Mouse (Mus musculus) urinary bladder, postnatal 14 days (tissue): ENCODE results near the gene Actl11.

Experiments
- DNase-seq: peaks from one replicate; pipeline ENCODE4 v3.0.0; 2021; ENCODE audit warnings: low spot score

Actl11 gene

GRCm38 (mm10) chr9:107962916-107963315 lies 34.6 kb downstream of the Actl11 start:
- no peak for DNase-seq

- peak; percentile 87 for DNase-seq
These were observed 35.4 kb downstream of the Actl11 start for GRCm38 (mm10) chr9:107963700-107964099.

- DNase-seq = no peak
These were observed 36.4 kb downstream of the Actl11 start for GRCm38 (mm10) chr9:107964681-107965080.

GRCm38 (mm10) chr9:107966676-107967075 lies 38.4 kb downstream of the Actl11 start:
- DNase-seq = no peak

- DNase-seq = no peak
These were observed 39.2 kb downstream of the Actl11 start for GRCm38 (mm10) chr9:107967437-107967836.

GRCm38 (mm10) chr9:107968531-107968930 lies 40.3 kb downstream of the Actl11 start:
- DNase-seq = no peak

GRCm38 (mm10) chr9:107970311-107970710 lies 42.0 kb downstream of the Actl11 start:
- no peak for DNase-seq

- no peak for DNase-seq
These were observed 43.6 kb downstream of the Actl11 start for GRCm38 (mm10) chr9:107971690-107972541.

- no peak for DNase-seq
These were observed 46.4 kb downstream of the Actl11 start for GRCm38 (mm10) chr9:107974491-107975171.

- peak; percentile 34 for DNase-seq
These were observed 47.4 kb downstream of the Actl11 start, which contains the start of gene Uba7 for GRCm38 (mm10) chr9:107975399-107976386. Uba7 (plus strand) TSS chr9:107975505.

GRCm38 (mm10) chr9:107978815-107979214 lies 50.5 kb downstream of the Actl11 start:
- DNase-seq = no peak
